Mouse (Mus musculus) neural tube, embryonic 11.5 days (tissue): ENCODE data around the gene Arhgef28. TPM values are rescaled to one million over a fixed set of nuclear protein-coding genes. Genes with fewer than 3 reads are reported as not detected.

Experiments used
- ATAC-seq: fragments of 200-750 bp; cut with Nextera tagmentation; 2 replicates; pipeline ENCODE4 v1.8.0; 2017; ENCODE audit warnings: moderate number of reproducible peaks, mild to moderate bottlenecking, moderate TSS enrichment, moderate library complexity; ENCODE audit not compliant: insufficient read depth, low FRiP score, low TSS enrichment
- DNase-seq: peaks from one replicate; pipeline ENCODE4 v3.0.0-alpha.2; 2015; ENCODE audit warnings: low spot score
- H3K27ac ChIP-seq: fragments of 300-500 bp; sonication (generic); 2 replicates; pipeline ENCODE4 v1.5.1; 2014; ENCODE audit warnings: low read depth, mild to moderate bottlenecking, low read length
- H3K27me3 ChIP-seq: fragments of 300-500 bp; sonication (generic); 2 replicates; pipeline ENCODE4 v1.6.1; 2014; ENCODE audit warnings: mild to moderate bottlenecking, low read length, mixed read lengths; ENCODE audit not compliant: control insufficient read depth, insufficient read depth
- H3K36me3 ChIP-seq: fragments of 300-500 bp; sonication (generic); 2 replicates; pipeline ENCODE4 v1.6.1; 2014; ENCODE audit warnings: mild to moderate bottlenecking, low read length, moderate library complexity, mixed read lengths; ENCODE audit not compliant: control insufficient read depth, insufficient read depth
- H3K4me1 ChIP-seq: fragments of 300-500 bp; sonication (generic); 2 replicates; pipeline ENCODE4 v1.6.1; 2014; ENCODE audit warnings: low read length, mixed read lengths; ENCODE audit not compliant: control insufficient read depth, insufficient read depth
- H3K4me2 ChIP-seq: fragments of 300-500 bp; sonication (generic); 2 replicates; pipeline ENCODE4 v1.6.1; 2014; ENCODE audit warnings: low read depth, mild to moderate bottlenecking, moderate library complexity
- H3K4me3 ChIP-seq: fragments of 300-500 bp; sonication (generic); 2 replicates; pipeline ENCODE4 v1.5.1; 2014; ENCODE audit warnings: low read depth, low read length
- H3K9ac ChIP-seq: fragments of 300-500 bp; sonication (generic); 2 replicates; pipeline ENCODE4 v1.6.1; 2014; ENCODE audit warnings: mild to moderate bottlenecking, low read length
- H3K9me3 ChIP-seq: fragments of 300-500 bp; sonication (generic); 2 replicates; pipeline ENCODE4 v1.6.1; 2016; ENCODE audit warnings: low read length; ENCODE audit not compliant: control insufficient read depth
- WGBS: fragments of 180-500 bp; shearing (Covaris S2); extraction: QIAGEN DNeasy Blood & Tissue Kit; methylation state at CpG from one replicate; pipeline ENCODE4 v1.1.7; 2014; 5-methylcytosine and 5-hydroxymethylcytosine counted together
- polyA plus RNA-seq: library from polyadenylated mRNA; unstranded; fragments of >200 nt; fragmentation: Nextera tagmentation; extraction: Ambion mirVana; gene quantifications from 2 replicates; pipeline ENCODE4 v1.2.1, GENCODE M21; 2014

Gene Arhgef28
- polyA plus RNA-seq, 1 experiment from 2014 or later = 7.7 TPM

DNA sequence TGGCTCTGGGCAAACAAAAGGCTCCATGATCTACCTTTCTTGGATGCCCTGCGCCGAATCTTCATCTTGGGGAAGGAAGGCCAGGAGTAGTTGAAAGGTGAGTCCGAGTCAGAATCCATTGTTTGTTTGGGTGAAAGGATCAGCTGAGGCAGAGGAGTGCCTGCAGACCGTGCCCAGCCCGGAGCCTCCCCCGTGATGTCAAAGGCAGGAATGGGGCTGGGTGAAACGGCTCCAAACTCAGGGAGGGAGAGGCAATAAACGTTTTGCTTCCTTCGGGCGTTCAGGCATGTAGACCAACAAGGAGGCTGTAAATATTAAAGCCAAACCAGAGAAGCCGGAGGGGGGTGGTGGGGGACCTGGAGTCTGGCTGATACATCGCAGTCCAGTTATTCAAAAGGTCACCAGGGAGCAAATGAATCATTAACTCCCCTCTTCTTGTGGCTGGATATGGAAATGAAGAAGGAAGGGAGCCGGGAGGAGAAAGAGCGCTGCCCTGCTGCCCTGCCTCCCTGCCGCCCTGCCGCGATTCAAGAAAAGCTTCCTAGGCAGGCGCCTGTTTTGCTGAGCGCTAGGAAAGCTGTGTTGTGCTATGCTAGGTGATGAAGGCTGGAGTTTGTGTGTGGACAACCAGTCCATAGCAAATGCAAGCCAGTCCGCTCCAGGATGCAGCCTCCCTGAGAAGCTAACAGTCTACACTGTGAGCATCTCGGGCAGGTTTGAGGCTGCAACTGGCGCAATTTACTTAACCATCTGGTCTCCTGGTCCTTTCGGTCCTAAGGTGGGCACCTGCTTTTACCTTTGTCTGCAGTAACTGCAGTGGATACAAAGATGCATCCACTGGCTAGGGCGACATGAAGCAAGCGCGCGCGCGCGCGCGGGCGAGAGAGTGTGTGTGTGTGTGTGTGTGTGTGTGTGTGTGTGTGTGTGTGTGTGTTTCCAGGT, 190.0 kb downstream of the Arhgef28 start:
- peak; percentile 49 for DNase-seq
- Histone ChIP-seq H3K4me2 (peak overlapping the region; percentile 86), H3K9me3 (no peaks in the 10 kb centered on the region), H3K36me3 (no peaks in the 10 kb centered on the region), H3K4me3 (peak overlapping the region; percentile 38), H3K4me1 (0 out of 2 replicates have a peak, but pooled peaks cover 3% of the 10 kb centered on the region), H3K27me3 (peaks cover 3% of the 10 kb centered on the region; the same call in 1 of the 2 replicates), H3K9ac (peak overlapping the region; percentile 61), H3K27ac (0 out of 2 replicates have a peak overlapping the region, but pooled peaks have one; percentile 46)
- 2% methylated on average over 33 of the region's 33 CpGs for WGBS
- ATAC-seq = peak; percentile 35; the same call in 1 of the 2 replicates

DNA sequence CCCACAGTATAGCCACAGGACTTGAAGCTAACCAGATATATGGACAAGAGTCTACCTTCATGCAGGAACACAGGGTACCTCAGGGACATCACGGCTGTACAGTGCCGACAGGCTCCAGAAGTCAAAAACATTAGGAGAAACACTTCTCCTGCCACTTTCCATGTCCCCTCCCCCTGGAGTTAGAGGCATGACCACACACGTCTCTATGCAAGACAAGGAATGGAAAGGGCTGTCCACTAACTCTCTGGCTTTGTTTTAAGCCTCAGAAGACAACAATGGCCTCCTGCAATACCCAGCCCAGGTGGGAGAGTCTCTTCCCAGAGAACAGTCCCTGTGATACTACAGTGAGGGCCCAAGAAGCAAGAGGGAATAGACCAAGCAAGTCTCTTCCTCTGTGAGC, 191.3 kb downstream of the Arhgef28 start:
- Histone ChIP-seq H3K4me3 (no peak overlapping the region), H3K27me3 (peaks cover 3% of the 10 kb centered on the region; the same call in 1 of the 2 replicates), H3K9me3 (no peaks in the 10 kb centered on the region), H3K4me2 (no peak overlapping the region; the same call in 1 of the 2 replicates), H3K4me1 (0 out of 2 replicates have a peak, but pooled peaks cover 3% of the 10 kb centered on the region), H3K9ac (no peak overlapping the region), H3K27ac (no peak overlapping the region), H3K36me3 (no peaks in the 10 kb centered on the region)
- 54% methylated on average over 3 of the region's 3 CpGs for WGBS
- DNase-seq (no peak), ATAC-seq (no peak)

DNA sequence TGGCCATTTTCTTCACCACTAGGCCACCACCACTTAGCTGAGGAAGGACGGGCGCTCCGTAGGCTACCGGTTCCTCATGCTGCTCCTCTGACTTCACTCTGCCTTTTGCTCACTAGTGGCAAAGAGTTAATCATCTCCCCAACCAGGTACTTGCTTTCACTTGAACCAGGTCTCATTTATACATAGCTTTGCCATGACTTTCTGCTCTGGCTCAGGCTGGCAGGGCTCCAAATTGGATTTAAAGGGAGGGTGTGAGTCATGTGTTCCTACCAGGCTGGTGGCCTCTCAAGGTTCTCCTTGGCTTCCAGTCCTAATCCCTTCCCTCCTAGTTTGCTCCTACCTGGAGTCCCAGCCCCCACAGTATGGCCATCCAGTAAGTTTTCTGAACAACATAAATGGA, 192.5 kb downstream of the Arhgef28 start:
- H3K36me3 ChIP-seq = no peaks in the 10 kb centered on the region
- peaks cover 3% of the 10 kb centered on the region; the same call in 1 of the 2 replicates for H3K27me3 ChIP-seq
- DNase-seq = no peak
- H3K9ac ChIP-seq = no peak overlapping the region
- no peak overlapping the region for H3K4me3 ChIP-seq
- no peak for ATAC-seq
- no peaks in the 10 kb centered on the region for H3K9me3 ChIP-seq
- WGBS = 95% methylated on average over 4 of the region's 4 CpGs
- 0 out of 2 replicates have a peak, but pooled peaks cover 3% of the 10 kb centered on the region for H3K4me1 ChIP-seq
- H3K27ac ChIP-seq = no peak overlapping the region
- no peak overlapping the region for H3K4me2 ChIP-seq

DNA sequence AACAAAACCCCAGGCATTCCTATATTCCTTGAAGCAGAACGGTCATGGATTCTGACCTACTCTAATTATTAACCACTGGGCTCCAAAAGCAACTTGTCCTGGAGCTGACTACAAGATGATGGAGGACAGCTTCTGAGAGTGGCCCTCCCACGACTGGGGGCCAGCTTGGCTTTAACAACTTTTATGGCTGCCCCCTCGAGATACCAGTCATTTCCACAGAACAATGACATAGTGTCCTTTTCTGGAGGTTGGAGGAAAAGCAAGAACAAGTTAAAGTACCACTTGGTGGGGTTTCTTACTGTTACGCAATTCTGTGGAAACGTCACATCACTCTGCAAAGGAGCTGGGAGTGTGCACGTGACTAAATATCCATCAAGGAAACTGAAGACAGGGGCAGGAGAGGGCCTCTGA, 194.3 kb downstream of the Arhgef28 start:
- H3K4me1 ChIP-seq = 0 out of 2 replicates have a peak, but pooled peaks cover 3% of the 10 kb centered on the region
- no peak overlapping the region for H3K27ac ChIP-seq
- H3K4me2 ChIP-seq = no peak overlapping the region
- H3K9ac ChIP-seq = no peak overlapping the region
- 30% methylated on average over 6 of the region's 6 CpGs for WGBS
- H3K4me3 ChIP-seq = no peak overlapping the region
- H3K27me3 ChIP-seq = peaks cover 3% of the 10 kb centered on the region; the same call in 1 of the 2 replicates
- no peak for ATAC-seq
- H3K9me3 ChIP-seq = no peaks in the 10 kb centered on the region
- H3K36me3 ChIP-seq = no peaks in the 10 kb centered on the region
- DNase-seq = no peak

DNA sequence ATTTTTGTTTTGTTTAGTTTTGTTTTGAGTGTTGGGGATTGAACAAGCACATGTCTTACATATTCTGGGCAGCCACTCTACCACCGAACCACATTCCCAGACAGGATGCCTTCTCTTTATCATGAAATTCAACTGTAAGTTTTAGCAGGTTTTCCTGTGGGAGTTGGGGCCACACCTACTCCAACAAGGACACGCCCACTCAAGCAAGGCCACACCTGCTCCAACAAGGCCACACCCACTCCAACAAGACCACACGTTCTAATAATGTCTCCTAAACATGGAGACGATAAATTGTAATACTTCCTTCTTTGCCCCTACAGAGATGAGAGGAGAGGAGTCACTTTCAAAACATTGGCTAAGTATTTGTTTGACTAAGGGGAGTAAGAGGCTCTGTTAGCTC, 197.2 kb downstream of the Arhgef28 start:
- H3K4me2 ChIP-seq = no peak overlapping the region
- no peak overlapping the region for H3K27ac ChIP-seq
- ATAC-seq (no peak), DNase-seq (no peak)
- no peak overlapping the region for H3K4me3 ChIP-seq
- no peaks in the 10 kb centered on the region for H3K27me3 ChIP-seq
- H3K4me1 ChIP-seq = no peaks in the 10 kb centered on the region
- no peak overlapping the region for H3K9ac ChIP-seq
- H3K9me3 ChIP-seq = no peaks in the 10 kb centered on the region
- 76% methylated on average over 4 of the region's 4 CpGs for whole genome bisulfite sequencing
- no peaks in the 10 kb centered on the region for H3K36me3 ChIP-seq

DNA sequence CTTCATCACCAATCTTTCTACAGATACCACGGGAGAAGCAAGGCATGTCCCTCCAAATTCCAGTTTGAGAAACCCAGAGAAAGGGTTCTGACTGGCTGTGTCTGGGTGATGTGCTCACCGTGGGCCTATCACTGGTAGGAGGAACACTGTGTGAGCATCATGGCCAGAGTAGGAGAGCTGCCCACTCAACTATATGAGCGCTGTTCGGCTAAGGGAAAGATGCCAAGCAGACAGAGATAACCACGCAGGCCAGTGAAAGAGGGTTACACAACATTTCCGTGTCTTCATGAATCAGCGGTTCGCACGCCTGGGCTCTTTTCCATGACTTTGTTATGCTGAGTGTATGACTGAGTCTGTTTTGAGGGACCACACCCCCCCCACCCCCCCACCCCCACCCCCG, 197.7 kb downstream of the Arhgef28 start:
- no peak for DNase-seq
- H3K9ac ChIP-seq = no peak overlapping the region

DNA sequence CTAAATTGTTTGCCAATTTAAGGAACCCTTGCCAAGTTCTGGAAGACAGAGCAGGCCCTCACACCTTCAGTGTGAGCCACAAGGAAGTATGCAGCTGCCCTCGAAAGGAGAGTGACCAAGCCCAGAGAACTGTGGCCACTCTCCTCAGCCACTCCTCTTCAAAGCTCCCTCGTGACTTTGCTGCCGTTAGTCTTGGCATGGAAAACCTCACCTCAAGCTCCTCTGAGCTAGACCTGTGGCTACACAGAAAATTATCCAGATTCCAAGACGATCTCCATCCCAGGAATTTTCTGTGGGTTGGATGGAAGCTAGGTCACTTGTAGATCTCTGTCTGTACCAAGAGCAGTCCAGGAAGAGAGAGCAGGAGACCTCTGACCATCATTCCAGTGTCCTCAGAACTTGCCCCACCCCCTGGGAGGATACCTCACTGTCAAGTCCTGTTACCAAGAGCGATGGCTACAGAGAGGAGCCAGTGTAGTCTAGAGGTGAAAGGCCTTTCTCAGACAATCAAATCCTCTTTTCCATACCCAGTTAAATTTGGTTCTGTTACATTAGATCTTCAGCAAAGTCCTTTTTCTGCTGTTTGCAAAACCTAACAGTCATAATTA, 200.5 kb downstream of the Arhgef28 start:
- no peaks in the 10 kb centered on the region for H3K36me3 ChIP-seq
- no peaks in the 10 kb centered on the region for H3K9me3 ChIP-seq
- no peak overlapping the region for H3K4me3 ChIP-seq
- no peaks in the 10 kb centered on the region for H3K4me1 ChIP-seq
- no peak overlapping the region for H3K9ac ChIP-seq
- H3K27ac ChIP-seq = no peak overlapping the region
- ATAC-seq (no peak), DNase-seq (no peak)
- no peak overlapping the region for H3K4me2 ChIP-seq
- 85% methylated on average over 5 of the region's 5 CpGs for WGBS
- no peaks in the 10 kb centered on the region for H3K27me3 ChIP-seq

More for the DNA sequence above, 197.7 kb downstream of the Arhgef28 start:
- Histone ChIP-seq H3K27me3 (no peaks in the 10 kb centered on the region), H3K4me2 (no peak overlapping the region), H3K9me3 (no peaks in the 10 kb centered on the region), H3K4me3 (no peak overlapping the region), H3K27ac (no peak overlapping the region), H3K4me1 (no peaks in the 10 kb centered on the region), H3K36me3 (no peaks in the 10 kb centered on the region)
- no peak for ATAC-seq
- WGBS = 91% methylated on average over 10 of the region's 10 CpGs

DNA sequence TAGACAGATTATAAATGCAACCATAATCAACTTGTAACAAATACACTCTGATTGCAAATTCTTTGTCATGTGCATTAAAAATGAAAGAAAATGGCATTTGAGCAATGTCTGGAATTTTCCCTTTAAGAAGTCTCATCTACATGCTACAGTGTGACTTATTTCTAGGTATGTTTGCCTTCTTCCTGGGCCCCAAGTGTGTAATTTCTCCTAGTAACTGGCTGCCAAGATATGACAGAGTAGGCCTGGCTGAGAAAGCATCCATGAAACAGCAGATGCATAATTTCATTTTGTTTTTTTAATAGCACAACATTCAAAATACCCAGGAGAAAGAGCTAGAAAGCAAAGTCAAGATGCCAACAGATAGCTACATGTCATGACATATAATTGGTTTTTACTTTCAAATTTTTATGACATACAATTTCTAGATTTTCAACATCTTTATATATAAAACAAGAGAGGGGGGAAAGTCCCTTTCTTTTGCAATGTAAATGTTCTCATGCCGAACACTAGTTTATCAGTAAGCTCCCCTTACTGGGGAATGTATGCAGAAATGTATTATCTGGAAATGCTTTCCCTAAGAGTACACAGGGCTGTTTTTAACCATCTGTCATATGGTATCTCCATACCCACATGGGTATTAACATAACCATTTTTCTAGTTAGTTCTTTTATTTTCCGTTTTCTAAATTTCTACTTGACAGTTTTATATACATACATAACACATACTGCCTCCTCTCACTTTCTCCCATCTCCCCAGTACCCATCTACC, 201.4 kb downstream of the Arhgef28 start:
- H3K4me2 ChIP-seq = no peak overlapping the region
- ATAC-seq = no peak
- no peaks in the 10 kb centered on the region for H3K9me3 ChIP-seq
- H3K27me3 ChIP-seq = no peaks in the 10 kb centered on the region
- no peaks in the 10 kb centered on the region for H3K36me3 ChIP-seq
- H3K4me1 ChIP-seq = no peaks in the 10 kb centered on the region
- no peak overlapping the region for H3K4me3 ChIP-seq
- H3K9ac ChIP-seq = no peak overlapping the region
- no peak overlapping the region for H3K27ac ChIP-seq
- no peak for DNase-seq
- 87% methylated on average over 2 of the region's 2 CpGs for WGBS
